Mouse (Mus musculus) liver, postnatal 0 days (tissue): ENCODE measurements around the gene Clcn3. TPM values are rescaled to one million over a fixed set of nuclear protein-coding genes. Genes with fewer than 3 reads are reported as not detected.

ENCODE experiments used
- ATAC-seq: fragments of 200-750 bp; cut with Nextera tagmentation; 2 replicates; pipeline ENCODE4 v1.8.0; 2017; ENCODE audit warnings: mild to moderate bottlenecking, moderate library complexity
- DNase-seq: peaks from one replicate; pipeline ENCODE4 v3.0.0-alpha.2; 2016
- H3K27ac ChIP-seq: fragments of 300-500 bp; sonication (generic); 2 replicates; pipeline ENCODE4 v1.5.1; 2014; ENCODE audit warnings: antibody characterized with exemption, moderate library complexity, mild to moderate bottlenecking, low read depth
- H3K27me3 ChIP-seq: fragments of 300-500 bp; sonication (generic); 2 replicates; pipeline ENCODE4 v1.6.1; 2014; ENCODE audit warnings: low read length, control low read depth, mixed read lengths; ENCODE audit not compliant: insufficient read depth
- H3K36me3 ChIP-seq: fragments of 300-500 bp; sonication (generic); replicated peaks from 2 replicates; pipeline ENCODE4 v1.6.1; 2014; ENCODE audit warnings: mild to moderate bottlenecking, control low read depth, low read length, moderate library complexity, mixed read lengths; ENCODE audit not compliant: insufficient read depth
- H3K4me1 ChIP-seq: fragments of 300-500 bp; sonication (generic); 2 replicates; pipeline ENCODE4 v1.6.1; 2014; ENCODE audit warnings: antibody characterized with exemption, mild to moderate bottlenecking, control low read depth; ENCODE audit not compliant: insufficient read depth
- H3K4me2 ChIP-seq: fragments of 300-500 bp; sonication (generic); 2 replicates; pipeline ENCODE4 v1.6.1; 2014; ENCODE audit warnings: low read depth, mild to moderate bottlenecking, low read length, moderate library complexity, mixed read lengths
- H3K4me3 ChIP-seq: fragments of 300-500 bp; sonication (generic); 2 replicates; pipeline ENCODE4 v1.5.1; 2014; ENCODE audit warnings: low read depth, low read length
- H3K9ac ChIP-seq: fragments of 300-500 bp; sonication (generic); replicated peaks from 2 replicates; pipeline ENCODE4 v1.6.1; 2014; ENCODE audit warnings: mild to moderate bottlenecking, moderate library complexity
- H3K9me3 ChIP-seq: fragments of 300-500 bp; sonication (generic); 2 replicates; pipeline ENCODE4 v1.6.1; 2016; ENCODE audit warnings: mild to moderate bottlenecking, control low read depth, low read length, mixed read lengths
- CTCF ChIP-seq: sonication (generic); IDR thresholded peaks from 2 replicates; pipeline ENCODE4 v1.5.1; 2016; ENCODE audit warnings: antibody characterized with exemption, low read depth
- EP300 ChIP-seq: IDR thresholded peaks from 2 replicates; pipeline ENCODE4 v1.6.1; 2016; ENCODE audit warnings: antibody characterized with exemption, low read depth, mild to moderate bottlenecking
- WGBS: fragments of 180-500 bp; shearing (Covaris S2); extraction: QIAGEN DNeasy Blood & Tissue Kit; methylation state at CpG from one replicate; pipeline ENCODE4 v1.1.7; 2014; ENCODE audit not compliant: insufficient replicate concordance; 5-methylcytosine and 5-hydroxymethylcytosine counted together
- polyA plus RNA-seq: library from polyadenylated mRNA; unstranded; fragments of >200 nt; fragmentation: Nextera tagmentation; extraction: Ambion mirVana; gene quantifications from 2 replicates; pipeline ENCODE4 v1.2.1, GENCODE M21; 2015

The Clcn3 gene
- polyA plus RNA-seq, 1 experiment from 2014 or later = 23.3 TPM

- no peak for TF ChIP-seq EP300
- 86% methylated on average over 6 of the region's 6 CpGs for WGBS
- ATAC-seq = no peak
Measured at GRCm38 (mm10) chr8:60864875-60865274, 118.2 kb downstream of the Clcn3 start.

GRCm38 (mm10) chr8:60861783-60862182, 121.3 kb downstream of the Clcn3 start:
- H3K27me3 ChIP-seq = no peaks in the 10 kb centered on the region
- no peak overlapping the region for H3K4me2 ChIP-seq
- DNase-seq (no peak), ATAC-seq (no peak)
- no peaks in the 10 kb centered on the region for H3K36me3 ChIP-seq
- H3K9me3 ChIP-seq = no peaks in the 10 kb centered on the region
- H3K4me3 ChIP-seq = no peak overlapping the region
- WGBS = 68% methylated on average over 6 of the region's 6 CpGs
- H3K4me1 ChIP-seq = peaks cover 11% of the 10 kb centered on the region
- H3K27ac ChIP-seq = no peak overlapping the region
- no peak for TF ChIP-seq EP300
- no peak for TF ChIP-seq CTCF
- no peak overlapping the region for H3K9ac ChIP-seq

More at GRCm38 (mm10) chr8:60864875-60865274, 118.2 kb downstream of the Clcn3 start:
- no peak for DNase-seq
- no peaks in the 10 kb centered on the region for H3K27me3 ChIP-seq
- H3K27ac ChIP-seq = no peak overlapping the region
- no peaks in the 10 kb centered on the region for H3K9me3 ChIP-seq
- no peak overlapping the region for H3K4me2 ChIP-seq
- H3K4me1 ChIP-seq = 0 out of 2 replicates have a peak, but pooled peaks cover 3% of the 10 kb centered on the region
- no peak overlapping the region for H3K4me3 ChIP-seq
- H3K9ac ChIP-seq = no peak overlapping the region
- H3K36me3 ChIP-seq = no peaks in the 10 kb centered on the region

GRCm38 (mm10) chr8:60860749-60861148, 122.4 kb downstream of the Clcn3 start:
- no peaks in the 10 kb centered on the region for H3K9me3 ChIP-seq
- ATAC-seq = no peak
- no peak overlapping the region for H3K4me2 ChIP-seq
- no peak for DNase-seq
- H3K4me1 ChIP-seq = peaks cover 11% of the 10 kb centered on the region
- TF ChIP-seq EP300 = no peak
- TF ChIP-seq CTCF = no peak
- no peak overlapping the region for H3K9ac ChIP-seq
- no peak overlapping the region for H3K27ac ChIP-seq
- H3K36me3 ChIP-seq = no peaks in the 10 kb centered on the region
- 67% methylated on average over 3 of the region's 3 CpGs for whole genome bisulfite sequencing
- H3K4me3 ChIP-seq = no peak overlapping the region
- no peaks in the 10 kb centered on the region for H3K27me3 ChIP-seq

Other genes starting within 250 kb of the Clcn3 start
- gene Hpf1, start 92.9 kb downstream of the Clcn3 start, polyA plus RNA-seq = 40.8 and 43.4 TPM in 2 replicates
- gene Nek1, start 9.9 kb upstream of the Clcn3 start, polyA plus RNA-seq = 3.4 and 4.4 TPM in 2 replicates
- 0.97 and 1.6 TPM in 2 replicates for gene Sh3rf1, start 240.6 kb upstream of the Clcn3 start, polyA plus RNA-seq